Mouse (Mus musculus): ENCODE data around the gene Thrap3.

Gene Thrap3

GRCm38 (mm10) chr4:126146974-126147532 lies 55.5 kb downstream of the Thrap3 start:
- no peak for DNase-seq (ENCODE audit: low spot score in 2 of 2)

DNA sequence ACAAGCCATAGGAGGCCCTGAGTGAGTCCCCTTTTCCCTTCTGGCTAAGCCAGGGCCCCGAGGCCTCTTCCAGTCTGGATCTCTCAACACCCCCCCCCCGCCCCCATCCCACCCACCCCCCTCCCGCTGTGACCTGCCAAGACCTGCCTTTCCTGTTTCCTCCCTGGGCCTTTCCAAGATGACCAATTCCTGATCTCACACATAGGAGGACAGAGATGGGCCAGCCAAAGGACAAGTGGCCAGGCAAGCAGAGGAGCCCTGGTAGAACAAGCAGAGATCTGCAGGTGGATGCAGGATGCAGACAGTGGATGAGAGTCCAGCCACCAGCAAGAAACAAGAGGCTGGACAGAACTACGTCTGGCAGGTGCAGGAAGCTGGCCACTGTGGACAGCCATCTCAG lies 57.2 kb downstream of the Thrap3 start:
- no peak for DNase-seq (ENCODE audit: low spot score in 2 of 2)

DNA sequence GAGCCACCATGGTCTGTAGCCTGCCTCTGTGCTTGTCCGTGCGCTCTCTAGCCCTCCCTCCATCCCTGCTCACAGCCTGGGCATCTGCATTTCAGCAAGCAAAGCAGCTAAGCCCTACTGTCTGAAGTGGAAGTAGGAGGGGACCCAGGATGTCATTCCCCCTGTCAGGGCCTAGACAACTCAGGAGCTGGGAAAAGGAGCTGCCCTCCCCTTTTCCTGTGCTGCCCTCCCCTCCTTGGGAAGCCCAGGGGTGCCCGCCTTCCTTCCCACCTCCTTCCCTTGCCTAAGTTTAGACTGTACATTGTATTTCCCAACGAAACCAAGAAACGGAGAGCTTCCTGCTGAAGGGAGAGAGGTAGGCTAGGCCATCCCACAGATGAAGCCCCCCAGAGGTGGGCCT lies 61.5 kb downstream of the Thrap3 start:
- no peak for DNase-seq (ENCODE audit: low spot score in 2 of 2)

DNA sequence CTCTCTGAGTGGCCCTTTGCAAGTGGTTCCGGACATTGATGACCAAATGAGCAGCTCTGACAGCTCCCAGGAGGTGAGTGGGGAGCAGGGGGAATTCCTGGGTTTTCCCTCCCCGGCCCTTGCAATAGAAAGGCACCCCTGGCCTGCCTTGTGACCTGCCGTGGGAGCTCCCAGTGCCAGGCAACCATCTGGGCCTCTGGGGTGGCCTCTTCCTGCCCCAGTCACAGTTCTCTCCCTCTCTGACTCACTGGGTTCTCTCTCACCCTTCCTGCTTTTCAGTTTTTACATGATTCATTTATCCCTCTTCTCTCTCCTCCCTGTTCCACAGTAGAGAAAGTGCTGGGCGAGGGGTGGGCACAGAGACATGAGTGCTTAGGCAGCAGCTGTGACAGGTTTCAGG lies 64.8 kb downstream of the Thrap3 start:
- no peak for DNase-seq (ENCODE audit: low spot score in 2 of 2)

GRCm38 (mm10) chr4:126134639-126135038 lies 67.9 kb downstream of the Thrap3 start:
- DNase-seq (ENCODE audit: low spot score in 2 of 2), result no peak

DNA sequence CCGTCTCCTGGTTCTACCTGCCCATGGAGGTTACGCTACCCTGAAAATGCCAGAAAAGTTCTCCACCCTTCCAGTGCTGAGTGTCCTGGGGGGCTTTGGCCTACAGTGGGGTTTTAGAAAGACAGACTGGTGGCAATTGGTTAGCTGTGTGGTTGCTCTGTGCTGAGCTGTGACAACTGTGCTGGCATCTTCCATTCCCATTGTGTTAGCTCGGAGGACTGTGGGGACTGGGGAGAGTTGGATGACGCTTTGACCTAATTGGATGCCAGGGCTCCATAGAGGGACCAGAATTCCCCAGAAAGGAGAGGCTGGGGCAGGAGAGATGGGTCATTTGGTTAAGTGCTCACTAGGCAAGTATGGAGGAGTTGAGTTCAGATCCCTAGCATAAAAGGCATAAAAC lies 68.3 kb downstream of the Thrap3 start:
- DNase-seq (ENCODE audit: low spot score in 2 of 2), result no peak

- DNase-seq (ENCODE audit: low spot score in 2 of 2), result peak in 1 of 2 experiments; percentile 8
These were observed 69.8 kb downstream of the Thrap3 start for GRCm38 (mm10) chr4:126132636-126133264.

GRCm38 (mm10) chr4:126131290-126132121 lies 71.1 kb downstream of the Thrap3 start:
- peak; percentile 54 to 68 for DNase-seq (ENCODE audit: low spot score in 2 of 2)

- DNase-seq (ENCODE audit: low spot score in 2 of 2), result no peak
These were observed 72.1 kb downstream of the Thrap3 start for GRCm38 (mm10) chr4:126130502-126130901.

DNA sequence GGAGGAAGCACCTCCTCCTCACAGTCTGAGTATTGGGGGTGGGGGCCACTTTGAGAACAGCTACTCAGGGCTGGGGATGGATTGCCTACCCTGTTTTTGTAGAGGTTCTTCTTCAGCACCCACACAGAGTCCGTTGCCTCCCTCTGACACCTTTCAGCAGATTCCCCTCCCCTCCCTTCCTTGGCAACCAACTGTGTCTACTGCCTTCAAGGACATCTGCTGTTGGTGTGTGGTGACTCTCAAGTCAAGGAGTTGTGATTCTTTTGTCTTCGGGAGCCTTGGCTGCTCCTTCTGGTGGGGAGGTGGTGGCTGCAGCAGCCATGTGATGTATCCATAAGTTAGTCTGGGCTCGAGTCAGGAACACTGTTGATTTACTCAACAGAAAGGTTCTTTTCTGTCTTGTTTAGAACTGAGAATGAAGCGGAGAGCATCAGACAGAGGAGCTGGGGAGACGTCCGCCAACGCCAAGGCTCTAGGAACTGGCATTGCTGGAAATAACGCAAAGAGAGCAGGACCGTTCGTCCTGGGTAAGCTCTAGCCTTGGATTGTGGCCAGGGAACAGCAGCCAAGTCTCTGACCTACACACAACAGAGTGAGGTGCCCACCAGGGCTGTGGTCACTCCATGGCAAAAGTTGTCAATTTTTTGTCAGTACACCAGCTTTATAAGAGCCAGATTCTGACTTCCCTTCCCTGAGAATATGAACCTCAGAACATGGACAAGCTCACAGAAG lies 79.1 kb downstream of the Thrap3 start:
- DNase-seq (ENCODE audit: low spot score in 2 of 2), result no peak

GRCm38 (mm10) chr4:126120506-126120905 lies 82.1 kb downstream of the Thrap3 start:
- no peak for DNase-seq (ENCODE audit: low spot score in 2 of 2)

GRCm38 (mm10) chr4:126120052-126120451 lies 82.5 kb downstream of the Thrap3 start:
- DNase-seq (ENCODE audit: low spot score in 2 of 2), result no peak

GRCm38 (mm10) chr4:126119051-126119450 lies 83.5 kb downstream of the Thrap3 start:
- DNase-seq (ENCODE audit: low spot score in 2 of 2), result no peak

GRCm38 (mm10) chr4:126118651-126119050 lies 83.9 kb downstream of the Thrap3 start:
- DNase-seq (ENCODE audit: low spot score in 2 of 2), result peak; percentile 48 to 70

- no peak for DNase-seq (ENCODE audit: low spot score in 2 of 2)
These were observed 85.4 kb downstream of the Thrap3 start for GRCm38 (mm10) chr4:126117116-126117515.

- no peak for DNase-seq (ENCODE audit: low spot score in 2 of 2)
These were observed 86.6 kb downstream of the Thrap3 start for GRCm38 (mm10) chr4:126115871-126116521.

GRCm38 (mm10) chr4:126115411-126115810 lies 87.1 kb downstream of the Thrap3 start:
- DNase-seq (ENCODE audit: low spot score in 2 of 2), result no peak
